3 mouse cellular contexts compared by ENCODE assay signal in genomic region chr3:96477084-96477483, GRCm38 (mm10).
TF ChIP-seq lines count a peak whose summit lies in the region.

No protein-coding gene starts in this region.

TF ChIP-seq in CH12.LX, 34 proteins besides CTCF, POLR2A, EP300 and RAD21:
- TF ChIP-seq ZC3H11A (IDR thresholded peaks at IDR 0.05; ENCODE audit: low read depth, low read length) (no peak), BHLHE40 (IDR thresholded peaks at IDR 0.05; ENCODE audit: low read depth, low read length) (no peak), KAT2A (IDR thresholded peaks at IDR 0.05; ENCODE audit: insufficient replicate concordance, low read length) (no peak), ELF1 (IDR thresholded peaks at IDR 0.05; ENCODE audit: low read depth, low read length) (no peak), MAX (IDR thresholded peaks at IDR 0.05; ENCODE audit: low read length) (no peak), HCFC1 (IDR thresholded peaks at IDR 0.05; ENCODE audit: low read depth, low read length) (no peak), RCOR1 (conservative IDR thresholded peaks at IDR 0.05; ENCODE audit: low read depth, low read length) (no peak)
TF ChIP-seq in CH12.LX: peak in this region for 0.

TF ChIP-seq in MEL, 35 proteins besides CTCF, POLR2A, EP300 and RAD21:
- TF ChIP-seq MAZ (IDR thresholded peaks at IDR 0.05; ENCODE audit: low read depth, low read length) (no peak), SIN3A (IDR thresholded peaks at IDR 0.05; ENCODE audit: low read length) (0 out of 2 replicates have a peak, but pooled peaks have one; percentile 32)

TF ChIP-seq in myocyte, 11 proteins besides CTCF, POLR2A, EP300 and RAD21:
- TF ChIP-seq MYOG (IDR thresholded peaks at IDR 0.05; ENCODE audit: control insufficient read depth in 1 of 3, insufficient read depth in 1 of 3, insufficient read length in 2 of 3, low read depth in 2 of 3) (no peak), SRF (IDR thresholded peaks at IDR 0.05; ENCODE audit: control insufficient read depth, insufficient read length, low read depth) (no peak), E2F4 (IDR thresholded peaks at IDR 0.05; ENCODE audit: insufficient read depth) (no peak), USF1 (IDR thresholded peaks at IDR 0.05; ENCODE audit: low read depth) (no peak)
